Mouse (Mus musculus) G1E (cell line): ENCODE results near the gene Ppp2ca. TPM values are rescaled to one million over a fixed set of nuclear protein-coding genes. Genes with fewer than 3 reads are reported as not detected.

ENCODE experiments used
- ATAC-seq: 2 replicates; pipeline ENCODE4 v1.8.0; 2016; ENCODE audit warnings: mild to moderate bottlenecking; ENCODE audit not compliant: insufficient number of reproducible peaks, poor library complexity, low FRiP score, severe bottlenecking; ENCODE audit errors: extremely low read depth
- DNase-seq: peaks from one replicate; pipeline ENCODE4 v3.0.0; 2012; ENCODE audit warnings: low spot score
- H3K27me3 ChIP-seq: 2 replicates; pipeline ENCODE4 v1.6.1; 2012; ENCODE audit warnings: mild to moderate bottlenecking, low read length, inconsistent platforms; ENCODE audit not compliant: insufficient read depth
- H3K36me3 ChIP-seq: replicated peaks from 2 replicates; pipeline ENCODE3; 2012; ENCODE audit warnings: mild to moderate bottlenecking, inconsistent platforms
- H3K4me1 ChIP-seq: 2 replicates; pipeline ENCODE4 v1.6.1; 2012; ENCODE audit warnings: low read depth, low read length, inconsistent platforms, mixed read lengths; ENCODE audit not compliant: insufficient read depth
- H3K4me3 ChIP-seq: 2 replicates; pipeline ENCODE4 v1.5.1; 2012; ENCODE audit warnings: low read depth, mild to moderate bottlenecking, inconsistent platforms, low read length, moderate library complexity, mixed read lengths
- H3K9me3 ChIP-seq: replicated peaks from 2 replicates; pipeline ENCODE4 v1.6.1; 2012; ENCODE audit warnings: inconsistent platforms
- CTCF ChIP-seq: IDR thresholded peaks from 2 replicates; pipeline ENCODE4 v1.5.1; 2012; ENCODE audit warnings: low read depth, low read length, inconsistent platforms, mixed read lengths
- GATA1 ChIP-seq: IDR thresholded peaks from 2 replicates; pipeline ENCODE4 v1.6.1; 2012; ENCODE audit warnings: borderline replicate concordance, low read length, inconsistent platforms, mixed read lengths
- GATA2 ChIP-seq: IDR thresholded peaks from 2 replicates; pipeline ENCODE4 v1.6.1; 2012; ENCODE audit warnings: low read depth, low read length, inconsistent platforms, borderline replicate concordance
- POLR2AphosphoS5 ChIP-seq: IDR thresholded peaks from 2 replicates; pipeline ENCODE4 v1.6.1; 2012; ENCODE audit warnings: low read depth, low read length, inconsistent platforms; ENCODE audit not compliant: insufficient replicate concordance
- TAL1 ChIP-seq: conservative IDR thresholded peaks from 2 replicates; pipeline ENCODE4 v1.6.1; 2012; ENCODE audit warnings: low read depth, low read length, inconsistent platforms, mixed read lengths
- polyA plus RNA-seq: library from polyadenylated mRNA; stranded (reverse); fragments of >175 nt; gene quantifications from 2 replicates; pipeline ENCODE4 v1.2.3, GENCODE M21; 2012
- total RNA-seq, 2 experiments: library from RNA; stranded (forward) in 1 of 2; stranded (reverse) in 1 of 2; fragments of 200-1000 nt in 1 of 2; fragments of >200 nt in 1 of 2; fragmentation: Nextera tagmentation in 1 of 2; gene quantifications; 2 replicates each; pipeline ENCODE4 v1.2.3; 2014 to 2017

The Ppp2ca gene
- total RNA-seq (2014; fragmentation: Nextera tagmentation) (101 and 108 TPM in 2 replicates), total RNA-seq (2017) (106 and 109 TPM in 2 replicates), polyA plus RNA-seq (16.4 and 20.1 TPM in 2 replicates)

GRCm38 (mm10) chr11:52098398-52098946, at the start of gene Ppp2ca:
TSS of gene Ppp2ca (plus strand) at chr11:52098681.
- TF ChIP-seq POLR2AphosphoS5 (no peak), GATA2 (no peak), TAL1 (no peak), CTCF (no peak)
- H3K4me1 ChIP-seq: peaks cover 47% of the 10 kb centered on the region

GRCm38 (mm10) chr11:52053371-52053770, 45.1 kb upstream of the Ppp2ca start:
- Histone ChIP-seq H3K36me3 (no peaks in the 10 kb centered on the region), H3K4me3 (no peak overlapping the region), H3K9me3 (no peaks in the 10 kb centered on the region), H3K27me3 (peaks cover 56% of the 10 kb centered on the region), H3K4me1 (peaks cover 4% of the 10 kb centered on the region)
- DNase-seq: no peak
- ATAC-seq: no peak
- no peak for TF ChIP-seq GATA1
- no peak for TF ChIP-seq CTCF
- no peak for TF ChIP-seq TAL1
- TF ChIP-seq GATA2: no peak
- TF ChIP-seq POLR2AphosphoS5: no peak

More at GRCm38 (mm10) chr11:52098398-52098946, at the start of gene Ppp2ca:
- peaks cover 3% of the 10 kb centered on the region for H3K27me3 ChIP-seq
- H3K4me3 ChIP-seq: peak within 1 kb of the TSS; percentile 97
- ATAC-seq: peak; percentile 91
- H3K9me3 ChIP-seq: no peaks in the 10 kb centered on the region
- DNase-seq: peak; percentile 90
- peaks cover 23% of the 10 kb centered on the region for H3K36me3 ChIP-seq

GRCm38 (mm10) chr11:52054728-52055127, 43.8 kb upstream of the Ppp2ca start:
- TF ChIP-seq CTCF (no peak), TAL1 (no peak), GATA1 (no peak), POLR2AphosphoS5 (no peak), GATA2 (no peak)
- peaks cover 59% of the 10 kb centered on the region for H3K27me3 ChIP-seq
- no peaks in the 10 kb centered on the region for H3K9me3 ChIP-seq
- no peak for DNase-seq
- ATAC-seq: no peak
- no peaks in the 10 kb centered on the region for H3K36me3 ChIP-seq
- no peak overlapping the region for H3K4me3 ChIP-seq
- H3K4me1 ChIP-seq: peaks cover 7% of the 10 kb centered on the region

GRCm38 (mm10) chr11:52056198-52056597, 42.3 kb upstream of the Ppp2ca start:
- ATAC-seq: no peak
- no peaks in the 10 kb centered on the region for H3K36me3 ChIP-seq
- no peaks in the 10 kb centered on the region for H3K9me3 ChIP-seq
- no peak overlapping the region for H3K4me3 ChIP-seq
- DNase-seq: no peak
- peaks cover 50% of the 10 kb centered on the region for H3K27me3 ChIP-seq
- peaks cover 20% of the 10 kb centered on the region for H3K4me1 ChIP-seq
- TF ChIP-seq TAL1 (no peak), POLR2AphosphoS5 (no peak), GATA1 (no peak), CTCF (no peak), GATA2 (no peak)

GRCm38 (mm10) chr11:52059001-52059400, 39.5 kb upstream of the Ppp2ca start:
- H3K9me3 ChIP-seq: no peaks in the 10 kb centered on the region
- no peak for ATAC-seq
- H3K27me3 ChIP-seq: peaks cover 32% of the 10 kb centered on the region
- TF ChIP-seq TAL1: no peak
- peaks cover 28% of the 10 kb centered on the region for H3K4me1 ChIP-seq
- no peak overlapping the region for H3K4me3 ChIP-seq
- no peak for DNase-seq
- no peaks in the 10 kb centered on the region for H3K36me3 ChIP-seq

GRCm38 (mm10) chr11:52060315-52060714, 38.2 kb upstream of the Ppp2ca start:
- peak; percentile 9 for DNase-seq
- TF ChIP-seq TAL1 (0 out of 2 replicates have a peak, but pooled peaks have one; percentile 11), CTCF (no peak)
- Histone ChIP-seq H3K9me3 (no peaks in the 10 kb centered on the region), H3K27me3 (peaks cover 23% of the 10 kb centered on the region), H3K4me3 (no peak overlapping the region), H3K36me3 (no peaks in the 10 kb centered on the region), H3K4me1 (peaks cover 37% of the 10 kb centered on the region)
- ATAC-seq: peak; percentile 68

GRCm38 (mm10) chr11:52062406-52062805, 36.1 kb upstream of the Ppp2ca start:
- ATAC-seq (no peak), DNase-seq (no peak)
- TF ChIP-seq GATA2 (no peak), TAL1 (no peak)
- Histone ChIP-seq H3K27me3 (peaks cover 11% of the 10 kb centered on the region), H3K4me3 (no peak overlapping the region), H3K9me3 (no peaks in the 10 kb centered on the region), H3K4me1 (peaks cover 47% of the 10 kb centered on the region), H3K36me3 (no peaks in the 10 kb centered on the region)
